Mouse (Mus musculus) C3H10T1/2 (cell line): ENCODE results near the gene Tmco5. TPM values are rescaled to one million over a fixed set of nuclear protein-coding genes. Genes with fewer than 3 reads are reported as not detected.

ENCODE experiments used
- polyA plus RNA-seq, 2 experiments: library from polyadenylated mRNA; unstranded; fragments of >200 nt; fragmentation: generic; extraction: Trizol; gene quantifications; one replicate each; pipeline ENCODE4 v1.2.1; 2012; ENCODE audit warnings: missing spikeins in 2 of 2

Tmco5 gene
- polyA plus RNA-seq, result not detected

DNA sequence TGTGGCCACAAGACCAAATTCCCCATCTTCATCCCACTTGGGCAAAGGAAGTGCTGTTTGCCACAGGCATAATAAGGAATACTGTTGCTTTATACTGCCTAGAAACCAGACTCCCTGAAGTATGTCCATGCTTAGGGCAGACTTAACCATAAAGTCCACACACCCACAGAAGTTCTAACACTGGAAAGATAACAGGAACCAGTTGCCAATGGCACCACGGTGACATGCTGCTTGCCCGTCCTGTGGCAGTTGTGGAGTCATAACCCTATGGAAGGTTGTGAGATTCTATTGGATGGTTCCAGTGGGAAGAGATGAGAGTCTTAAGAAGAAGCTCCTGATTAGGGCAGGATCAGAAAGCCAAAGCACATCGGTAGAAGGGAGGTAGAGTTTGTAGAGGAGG is at the start of gene Tmco5:
Tmco5 (plus strand) TSS at position 301 of the 400 bp plus-strand sequence.

Other genes with a start within 250 kb of the Tmco5 start
- gene Spred1, start 242.7 kb downstream of the Tmco5 start, polyA plus RNA-seq, result 1 to 10 TPM in 1 of 2 experiments, under 1 TPM in 1; 0.78 to 5.3 TPM